Mouse (Mus musculus): ENCODE data around the gene Hapln4. TPM values are rescaled to one million over a fixed set of nuclear protein-coding genes. Genes with fewer than 3 reads are reported as not detected.

Gene Hapln4
- polyA plus RNA-seq, 1 experiment: 0.28 TPM

DNA sequence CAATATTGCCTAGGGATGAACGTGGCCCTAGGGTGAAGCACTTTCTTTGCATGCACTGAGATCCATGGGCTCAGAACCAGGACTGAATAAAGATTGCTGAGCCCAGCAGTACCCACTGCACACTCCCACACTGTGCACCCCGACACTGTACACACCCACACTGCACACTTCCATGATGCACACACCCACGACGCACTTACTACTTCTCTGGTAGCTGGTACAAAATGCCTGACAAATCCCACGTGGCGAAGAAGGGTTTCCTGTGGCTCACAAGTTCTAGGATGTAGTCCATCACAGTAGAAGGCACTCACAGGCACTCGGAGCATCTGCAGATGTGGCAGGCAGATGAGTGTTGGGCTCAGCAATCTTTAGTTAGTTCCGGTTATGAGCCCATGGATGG lies 41.7 kb downstream of the Hapln4 start:
- TF ChIP-seq POLR2A (IDR thresholded peaks at IDR 0.05; ENCODE audit: low read depth, low read length) (no peak), CTCF (IDR thresholded peaks at IDR 0.05; ENCODE audit: extremely low read depth, insufficient read depth, insufficient read length, insufficient replicate concordance) (no peak)
- peaks cover 9% of the 10 kb centered on the region; the same call in 1 of the 2 replicates for H3K27me3 ChIP-seq (ENCODE audit: control insufficient read depth, insufficient read depth, low read length)
- 66% methylated on average over 8 of the region's 8 CpGs for WGBS
- DNase-seq (ENCODE audit: low read depth in 1 of 2, low spot score in 2 of 2): no peak
- H3K36me3 ChIP-seq (ENCODE audit: control insufficient read depth, insufficient read depth, low read length): no peaks in the 10 kb centered on the region
- no peak overlapping the region for H3K4me3 ChIP-seq (ENCODE audit: extremely low read depth, insufficient read depth, insufficient read length)
- H3K27ac ChIP-seq (ENCODE audit: insufficient read depth, low read length): no peak overlapping the region
- H3K4me1 ChIP-seq (ENCODE audit: control insufficient read depth, insufficient read depth, insufficient read length): no peaks in the 10 kb centered on the region

DNA sequence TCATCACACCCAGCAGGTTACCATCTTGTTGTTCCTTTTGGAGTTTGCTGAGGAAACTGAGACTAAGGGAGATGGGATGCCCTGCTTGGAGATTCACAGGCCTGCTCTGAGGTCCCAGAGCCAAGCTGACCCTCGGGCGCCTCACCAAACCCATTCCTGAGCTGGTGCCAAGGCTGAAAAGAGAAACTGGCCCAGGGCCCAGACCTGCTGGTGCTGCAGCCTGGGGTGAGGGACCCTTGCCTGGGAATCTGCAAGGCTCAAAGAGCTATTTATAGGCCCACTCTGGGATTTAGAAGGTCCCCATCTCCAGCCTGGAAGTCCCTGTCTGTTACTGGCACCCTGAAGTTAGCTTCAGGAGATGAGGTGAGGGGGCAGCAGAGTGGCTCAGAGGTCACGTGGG lies 45.2 kb downstream of the Hapln4 start:
- no peak overlapping the region for H3K27ac ChIP-seq (ENCODE audit: insufficient read depth, low read length)
- H3K36me3 ChIP-seq (ENCODE audit: control insufficient read depth, insufficient read depth, low read length): peaks cover 2% of the 10 kb centered on the region; the same call in 1 of the 2 replicates
- peaks cover 3% of the 10 kb centered on the region; the same call in 1 of the 2 replicates for H3K4me1 ChIP-seq (ENCODE audit: control insufficient read depth, insufficient read depth, insufficient read length)
- WGBS: 82% methylated on average over 3 of the region's 3 CpGs
- no peak for DNase-seq (ENCODE audit: low read depth in 1 of 2, low spot score in 2 of 2)
- TF ChIP-seq POLR2A (IDR thresholded peaks at IDR 0.05; ENCODE audit: low read depth, low read length) (no peak), CTCF (IDR thresholded peaks at IDR 0.05; ENCODE audit: extremely low read depth, insufficient read depth, insufficient read length, insufficient replicate concordance) (no peak)
- no peaks in the 10 kb centered on the region for H3K27me3 ChIP-seq (ENCODE audit: control insufficient read depth, insufficient read depth, low read length)
- H3K4me3 ChIP-seq (ENCODE audit: extremely low read depth, insufficient read depth, insufficient read length): no peak overlapping the region

DNA sequence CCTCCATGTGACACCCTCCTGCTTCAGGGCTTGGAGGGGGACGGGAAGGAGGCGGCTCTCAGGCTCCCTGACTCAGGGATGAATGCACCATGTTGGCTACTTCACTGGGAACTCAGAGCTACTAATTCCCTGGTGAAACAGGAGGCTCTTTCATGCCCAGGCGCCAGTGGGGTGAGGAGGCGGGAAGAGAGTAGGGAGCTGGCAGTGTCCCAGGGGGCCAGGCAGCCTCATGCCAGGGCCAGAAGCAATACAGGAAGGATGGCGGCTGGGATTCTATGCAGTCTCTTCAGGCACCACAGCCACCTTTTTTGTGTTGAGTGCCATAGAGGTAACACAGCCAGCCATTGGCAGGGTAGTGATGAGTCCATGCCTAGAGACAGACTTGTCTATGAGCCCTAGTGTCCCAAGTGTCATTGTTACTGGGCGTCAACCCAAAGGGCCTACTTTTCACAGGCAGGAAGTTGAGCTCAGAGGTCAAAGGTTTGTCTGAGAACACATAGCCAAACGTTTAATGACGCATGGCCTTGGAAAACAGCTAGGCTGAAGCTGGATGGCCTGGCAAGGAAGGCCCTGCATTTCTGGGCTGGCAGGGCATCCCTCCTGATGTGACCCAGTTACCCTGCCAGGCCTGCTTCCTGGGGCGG lies 46.2 kb downstream of the Hapln4 start:
- H3K27ac ChIP-seq (ENCODE audit: insufficient read depth, low read length): no peak overlapping the region
- peaks cover 3% of the 10 kb centered on the region; the same call in 1 of the 2 replicates for H3K4me1 ChIP-seq (ENCODE audit: control insufficient read depth, insufficient read depth, insufficient read length)
- DNase-seq (ENCODE audit: low read depth in 1 of 2, low spot score in 2 of 2): no peak
- TF ChIP-seq CTCF (IDR thresholded peaks at IDR 0.05; ENCODE audit: extremely low read depth, insufficient read depth, insufficient read length, insufficient replicate concordance): no peak
- no peak for TF ChIP-seq POLR2A (IDR thresholded peaks at IDR 0.05; ENCODE audit: low read depth, low read length)
- no peak overlapping the region for H3K4me3 ChIP-seq (ENCODE audit: extremely low read depth, insufficient read depth, insufficient read length)
- 81% methylated on average over 9 of the region's 9 CpGs for WGBS
- H3K27me3 ChIP-seq (ENCODE audit: control insufficient read depth, insufficient read depth, low read length): no peaks in the 10 kb centered on the region
- H3K36me3 ChIP-seq (ENCODE audit: control insufficient read depth, insufficient read depth, low read length): peaks cover 2% of the 10 kb centered on the region

DNA sequence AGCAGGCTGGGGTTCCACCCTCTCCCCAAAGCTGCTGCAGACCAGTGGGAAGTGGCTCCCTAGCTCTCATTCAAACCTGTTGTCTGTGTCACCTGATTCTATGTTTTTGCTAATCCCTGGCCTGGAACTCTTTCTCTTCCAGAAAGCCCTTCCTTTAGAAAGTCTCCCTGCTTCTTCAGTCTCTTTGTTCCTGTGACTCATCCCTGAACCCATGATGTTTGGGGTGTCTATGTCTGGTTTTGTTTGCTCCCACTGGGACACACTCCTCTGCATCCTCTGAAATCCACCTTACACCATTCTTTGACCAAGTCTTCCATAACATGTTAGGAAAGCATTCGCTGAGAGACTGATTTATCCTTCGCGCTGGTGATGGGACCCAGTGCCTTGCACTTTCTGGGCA lies 46.8 kb downstream of the Hapln4 start:
- peaks cover 3% of the 10 kb centered on the region; the same call in 1 of the 2 replicates for H3K4me1 ChIP-seq (ENCODE audit: control insufficient read depth, insufficient read depth, insufficient read length)
- DNase-seq (ENCODE audit: low read depth in 1 of 2, low spot score in 2 of 2): no peak
- no peaks in the 10 kb centered on the region for H3K27me3 ChIP-seq (ENCODE audit: control insufficient read depth, insufficient read depth, low read length)
- H3K4me3 ChIP-seq (ENCODE audit: extremely low read depth, insufficient read depth, insufficient read length): no peak overlapping the region
- peaks cover 2% of the 10 kb centered on the region for H3K36me3 ChIP-seq (ENCODE audit: control insufficient read depth, insufficient read depth, low read length)
- WGBS: 96% methylated on average over 3 of the region's 3 CpGs
- no peak overlapping the region for H3K27ac ChIP-seq (ENCODE audit: insufficient read depth, low read length)
- no peak for TF ChIP-seq CTCF (IDR thresholded peaks at IDR 0.05; ENCODE audit: extremely low read depth, insufficient read depth, insufficient read length, insufficient replicate concordance)
- no peak for TF ChIP-seq POLR2A (IDR thresholded peaks at IDR 0.05; ENCODE audit: low read depth, low read length)

DNA sequence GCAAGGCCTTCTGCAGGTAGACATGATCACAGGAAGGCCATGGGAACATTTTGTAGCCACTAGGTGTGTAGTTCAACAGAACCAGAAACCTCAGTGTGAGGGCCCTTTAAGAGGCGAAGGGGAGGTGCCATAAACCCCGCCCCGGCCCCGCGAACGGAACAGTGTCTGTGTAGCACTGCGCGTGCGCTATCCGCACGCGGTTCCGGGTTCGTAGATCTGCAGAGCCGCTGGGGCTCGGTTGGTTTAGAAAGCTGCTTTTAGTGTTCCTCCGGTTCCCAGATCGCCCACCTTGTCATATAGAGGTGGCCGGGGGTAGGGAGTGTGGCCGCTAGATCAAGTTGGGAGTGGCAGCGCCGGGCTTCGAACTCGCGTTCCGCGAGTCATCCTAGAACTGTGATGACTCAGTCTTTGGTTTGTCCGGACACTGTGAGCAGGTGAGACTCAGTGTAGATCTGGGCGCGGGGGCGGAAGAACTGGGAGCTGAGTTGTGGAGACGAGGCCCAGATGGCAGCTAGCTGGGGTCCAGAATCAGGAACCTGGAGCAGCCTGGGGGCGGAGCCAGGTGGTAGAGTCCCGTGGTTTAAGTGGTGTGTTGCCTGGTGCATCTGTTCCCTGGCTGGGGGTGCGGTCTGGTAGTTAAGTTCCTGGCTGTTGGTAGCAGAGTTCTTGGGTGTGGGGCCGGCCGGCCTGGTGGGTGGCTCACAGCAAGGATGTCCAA lies 48.1 kb downstream of the Hapln4 start, which contains the start of gene Nr2c2ap:
Nr2c2ap (plus strand) TSS at position 168 of the 718 bp plus-strand sequence.
- Histone ChIP-seq H3K36me3 (ENCODE audit: control insufficient read depth, insufficient read depth, low read length) (peaks cover 2% of the 10 kb centered on the region), H3K27me3 (ENCODE audit: control insufficient read depth, insufficient read depth, low read length) (no peaks in the 10 kb centered on the region), H3K4me3 (ENCODE audit: extremely low read depth, insufficient read depth, insufficient read length) (peak within 1 kb of the TSS; percentile 88), H3K27ac (ENCODE audit: insufficient read depth, low read length) (peak within 1 kb of the TSS; percentile 70), H3K4me1 (ENCODE audit: control insufficient read depth, insufficient read depth, insufficient read length) (peaks cover 3% of the 10 kb centered on the region; the same call in 1 of the 2 replicates)
- peak; percentile 81 to 84 for DNase-seq (ENCODE audit: low read depth in 1 of 2, low spot score in 2 of 2)
- WGBS: under 1% methylated on average over 37 of the region's 37 CpGs
- TF ChIP-seq CTCF (IDR thresholded peaks at IDR 0.05; ENCODE audit: extremely low read depth, insufficient read depth, insufficient read length, insufficient replicate concordance) (no peak), POLR2A (IDR thresholded peaks at IDR 0.05; ENCODE audit: low read depth, low read length) (peak; percentile 50; the same call in 1 of the 2 replicates)

DNA sequence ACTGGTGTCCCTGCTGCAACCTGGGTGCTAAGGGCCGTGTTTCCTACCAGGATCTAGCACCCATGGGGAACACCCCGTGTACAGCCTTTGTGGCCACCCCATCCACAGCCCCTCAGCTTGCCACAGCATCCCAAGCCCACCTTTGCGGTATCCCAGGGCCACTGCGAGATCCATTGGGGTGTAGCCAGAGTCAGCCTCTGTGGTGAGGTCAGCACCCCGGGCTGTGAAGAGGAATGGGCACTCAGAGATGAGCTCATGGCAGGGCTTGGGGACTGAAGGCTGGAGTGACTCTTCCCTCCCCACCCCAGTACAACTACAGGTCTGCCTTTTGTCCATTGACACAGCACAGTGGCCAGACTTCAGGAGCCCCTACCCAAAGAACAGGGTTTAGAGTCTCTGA lies 50.8 kb downstream of the Hapln4 start:
- Histone ChIP-seq H3K4me3 (ENCODE audit: extremely low read depth, insufficient read depth, insufficient read length) (no peak overlapping the region), H3K27me3 (ENCODE audit: control insufficient read depth, insufficient read depth, low read length) (no peaks in the 10 kb centered on the region), H3K36me3 (ENCODE audit: control insufficient read depth, insufficient read depth, low read length) (peaks cover 2% of the 10 kb centered on the region), H3K27ac (ENCODE audit: insufficient read depth, low read length) (no peak overlapping the region), H3K4me1 (ENCODE audit: control insufficient read depth, insufficient read depth, insufficient read length) (peaks cover 9% of the 10 kb centered on the region; the same call in 1 of the 2 replicates)
- DNase-seq (ENCODE audit: low read depth in 1 of 2, low spot score in 2 of 2): no peak
- TF ChIP-seq POLR2A (IDR thresholded peaks at IDR 0.05; ENCODE audit: low read depth, low read length) (no peak), CTCF (IDR thresholded peaks at IDR 0.05; ENCODE audit: extremely low read depth, insufficient read depth, insufficient read length, insufficient replicate concordance) (no peak)
- 90% methylated on average over 5 of the region's 5 CpGs for WGBS
